Mouse (Mus musculus): ENCODE data around the gene Papolb.

GRCm38 (mm10) chr5:142483581-142483980 is 46.3 kb downstream of the Papolb start:
- TF ChIP-seq POLR2A (IDR thresholded peaks at IDR 0.05; ENCODE audit: insufficient read length, low read depth) (no peak), TCF12 (IDR thresholded peaks at IDR 0.05; ENCODE audit: insufficient read depth, poor library complexity, severe bottlenecking) (no peak), POLR2AphosphoS2 (IDR thresholded peaks at IDR 0.05; ENCODE audit: insufficient read length, low read depth) (no peak), TCF3 (IDR thresholded peaks at IDR 0.05; ENCODE audit: insufficient read length, low read depth) (no peak), CEBPB (IDR thresholded peaks at IDR 0.05; ENCODE audit: insufficient read depth, poor library complexity, severe bottlenecking) (no peak), MYOG (IDR thresholded peaks at IDR 0.05; ENCODE audit: control insufficient read depth in 1 of 3, insufficient read depth in 1 of 3, insufficient read length in 2 of 3, low read depth in 2 of 3) (no peak), E2F4 (IDR thresholded peaks at IDR 0.05; ENCODE audit: insufficient read depth) (no peak), USF1 (IDR thresholded peaks at IDR 0.05; ENCODE audit: low read depth) (no peak)

All from myocyte (in vitro differentiated cells).